In genomic region chr5:25759460-25760409, GRCm38 (mm10) we compare ENCODE assay signal across 8 mouse cellular contexts. TPM values are rescaled to one million over a fixed set of nuclear protein-coding genes. Genes with fewer than 3 reads are reported as not detected.
DNase-seq lines count a peak whose midpoint lies in the region; ATAC-seq and TF ChIP-seq lines count a peak whose summit lies in the region.

Gene Actr3b (plus strand): TSS chr5:25759997.

- intact Hi-C loops in heart, postnatal 10 days (cut with DNase I) = no loop called here

- H3K4me2 ChIP-seq in forebrain, embryonic 13.5 days = peak within 1 kb of the TSS; percentile 84
- peak within 1 kb of the TSS; percentile 86 for H3K4me2 ChIP-seq in liver, embryonic 15.5 days
- peak within 1 kb of the TSS; percentile 62 for H3K4me2 ChIP-seq in neural tube, embryonic 11.5 days (ENCODE audit: low read depth)
- H3K4me2 ChIP-seq in stomach, embryonic 16.5 days (ENCODE audit: low read depth, low read length) = peak within 1 kb of the TSS; percentile 98

- H3K36me3 ChIP-seq in E14TG2a.4 (ENCODE audit: insufficient read depth, low read length) = no peaks in the 10 kb centered on the region
- no peaks in the 10 kb centered on the region for H3K36me3 ChIP-seq in forebrain, embryonic 13.5 days (ENCODE audit: poor library complexity, severe bottlenecking)
- H3K36me3 ChIP-seq in liver, embryonic 15.5 days (replicated peaks) = no peaks in the 10 kb centered on the region
- no peaks in the 10 kb centered on the region for H3K36me3 ChIP-seq in neural tube, embryonic 11.5 days (ENCODE audit: control insufficient read depth, insufficient read depth, low read length)
- no peaks in the 10 kb centered on the region for H3K36me3 ChIP-seq in stomach, embryonic 16.5 days (ENCODE audit: control insufficient read depth, insufficient read depth, low read length)

- no peak within 1 kb of the TSS for H3K27ac ChIP-seq in forebrain, embryonic 13.5 days
- H3K27ac ChIP-seq in liver, embryonic 15.5 days (replicated peaks) = no peak within 1 kb of the TSS
- no peak within 1 kb of the TSS for H3K27ac ChIP-seq in neural tube, embryonic 11.5 days (ENCODE audit: low read depth, low read length)
- H3K27ac ChIP-seq in stomach, embryonic 16.5 days (ENCODE audit: low read length) = no peak within 1 kb of the TSS

- H3K4me3 ChIP-seq in E14TG2a.4 (replicated peaks; ENCODE audit: low read length) = peak within 1 kb of the TSS; percentile 98
- H3K4me3 ChIP-seq in forebrain, embryonic 13.5 days = peak within 1 kb of the TSS; percentile 65
- peak within 1 kb of the TSS; percentile 61 for H3K4me3 ChIP-seq in liver, embryonic 15.5 days (replicated peaks)
- H3K4me3 ChIP-seq in neural tube, embryonic 11.5 days (ENCODE audit: low read depth, low read length) = peak within 1 kb of the TSS; percentile 49
- peak within 1 kb of the TSS; percentile 74 for H3K4me3 ChIP-seq in stomach, embryonic 16.5 days (replicated peaks; ENCODE audit: low read length)

- H3K9ac ChIP-seq in forebrain, embryonic 13.5 days = peak within 1 kb of the TSS; percentile 77
- H3K9ac ChIP-seq in liver, embryonic 15.5 days = 0 out of 2 replicates have a peak within 1 kb of the TSS, but pooled peaks have one; percentile 8
- peak within 1 kb of the TSS; percentile 59 for H3K9ac ChIP-seq in neural tube, embryonic 11.5 days (ENCODE audit: low read length)
- H3K9ac ChIP-seq in stomach, embryonic 16.5 days (ENCODE audit: low read length) = peak within 1 kb of the TSS; percentile 72

- peaks cover 33% of the 10 kb centered on the region for H3K4me1 ChIP-seq in E14TG2a.4 (replicated peaks; ENCODE audit: low read depth, low read length)
- H3K4me1 ChIP-seq in forebrain, embryonic 13.5 days = peaks cover 30% of the 10 kb centered on the region
- H3K4me1 ChIP-seq in liver, embryonic 15.5 days (replicated peaks) = peaks cover 13% of the 10 kb centered on the region
- H3K4me1 ChIP-seq in neural tube, embryonic 11.5 days (ENCODE audit: control insufficient read depth, insufficient read depth, low read length) = no peaks in the 10 kb centered on the region
- H3K4me1 ChIP-seq in stomach, embryonic 16.5 days (ENCODE audit: control insufficient read depth, insufficient read depth, low read length) = 0 out of 2 replicates have a peak, but pooled peaks cover 4% of the 10 kb centered on the region

- WGBS in forebrain, embryonic 13.5 days = 2% methylated on average over 45 of the region's 45 CpGs
- 2% methylated on average over 45 of the region's 45 CpGs for WGBS in liver, embryonic 15.5 days (ENCODE audit: insufficient replicate concordance)
- 2% methylated on average over 45 of the region's 45 CpGs for WGBS in neural tube, embryonic 11.5 days
- 3% methylated on average over 45 of the region's 45 CpGs for WGBS in stomach, embryonic 16.5 days

- no peak for TF ChIP-seq CTCF in E14TG2a.4 (conservative IDR thresholded peaks at IDR 0.05; ENCODE audit: low read length)

- DNase-seq in c-Kit-positive CD71-positive TER-119-positive erythroid progenitor cells, embryonic 14.5 days (ENCODE audit: low spot score) = peak; percentile 60
- peak; percentile 90 to 91 for DNase-seq in heart, postnatal 10 days
- peak; percentile 87 to 92 for DNase-seq in kidney, postnatal 4 days
- DNase-seq in neural tube, embryonic 11.5 days (ENCODE audit: low spot score) = peak; percentile 88

- no peaks in the 10 kb centered on the region for H3K9me3 ChIP-seq in E14TG2a.4 (ENCODE audit: low read length)
- no peaks in the 10 kb centered on the region for H3K9me3 ChIP-seq in forebrain, embryonic 13.5 days (replicated peaks)
- H3K9me3 ChIP-seq in liver, embryonic 15.5 days (replicated peaks) = no peaks in the 10 kb centered on the region
- no peaks in the 10 kb centered on the region for H3K9me3 ChIP-seq in neural tube, embryonic 11.5 days (ENCODE audit: control insufficient read depth, low read length)
- H3K9me3 ChIP-seq in stomach, embryonic 16.5 days (replicated peaks; ENCODE audit: control insufficient read depth, low read length) = no peaks in the 10 kb centered on the region

- H3K27me3 ChIP-seq in E14TG2a.4 (ENCODE audit: insufficient read depth, low read length) = peaks cover 4% of the 10 kb centered on the region; the same call in 1 of the 2 replicates
- H3K27me3 ChIP-seq in forebrain, embryonic 13.5 days = 0 out of 2 replicates have a peak, but pooled peaks cover 7% of the 10 kb centered on the region
- peaks cover 22% of the 10 kb centered on the region for H3K27me3 ChIP-seq in liver, embryonic 15.5 days
- no peaks in the 10 kb centered on the region for H3K27me3 ChIP-seq in neural tube, embryonic 11.5 days (ENCODE audit: control insufficient read depth, insufficient read depth, low read length)
- H3K27me3 ChIP-seq in stomach, embryonic 16.5 days (ENCODE audit: control insufficient read depth, insufficient read depth, low read length) = no peaks in the 10 kb centered on the region

- peak; percentile 99 for ATAC-seq in forebrain, embryonic 13.5 days
- peak; percentile 68 for ATAC-seq in liver, embryonic 15.5 days (ENCODE audit: insufficient read depth)
- peak; percentile 99 for ATAC-seq in neural tube, embryonic 11.5 days (ENCODE audit: insufficient read depth, low FRiP score, low TSS enrichment)
- peak; percentile 95 for ATAC-seq in stomach, embryonic 16.5 days (ENCODE audit: insufficient read depth, low FRiP score)

RNA-seq across cellular contexts. Expression of gene Actr3b, which starts in this region (rescaled TPM):
- polyA plus RNA-seq in forebrain, embryonic 13.5 days (2015; fragmentation: Nextera tagmentation; extraction: Ambion mirVana) = 29.7 and 29.9 TPM in 2 replicates
- 10 to 100 TPM; 18.6 to 19.5 TPM for total RNA-seq in heart, postnatal 10 days (2021)
- 0.41 and 0.60 TPM in 2 replicates for polyA plus RNA-seq in liver, embryonic 15.5 days (2015; fragmentation: Nextera tagmentation; extraction: Ambion mirVana)
- 9.4 and 11.5 TPM in 2 replicates for polyA plus RNA-seq in neural tube, embryonic 11.5 days (2014; fragmentation: Nextera tagmentation; extraction: Ambion mirVana)
- 3.7 and 4.5 TPM in 2 replicates for polyA plus RNA-seq in stomach, embryonic 16.5 days (2015; fragmentation: Nextera tagmentation; extraction: Ambion mirVana)

Comparison
In these comparisons a context has a peak if more than half of its experiments do, and no peak if none do; other contexts are left out.
1. Peak in ATAC-seq, H3K4me3 ChIP-seq, H3K9ac ChIP-seq and H3K4me2 ChIP-seq in liver, embryonic 15.5 days; RNA of the gene not detected or under 1 TPM.
2. H3K9ac ChIP-seq: peak in every context shown above with its lines; median percentile 77 in forebrain, embryonic 13.5 days; 72 in stomach, embryonic 16.5 days; 59 in neural tube, embryonic 11.5 days; 8 in liver, embryonic 15.5 days.